Mouse (Mus musculus) heart, adult 2 months (tissue): ENCODE results near the gene Stat5a. TPM values are rescaled to one million over a fixed set of nuclear protein-coding genes. Genes with fewer than 3 reads are reported as not detected.

ENCODE experiments used
- DNase-seq, 2 experiments: peaks; one replicate each; pipeline ENCODE4 v3.0.0; 2021
- H3K27ac ChIP-seq: fragments of 200-600 bp; 2 replicates; pipeline ENCODE4 v1.8.1; 2022
- H3K27me3 ChIP-seq: fragments of 200-500 bp; 2 replicates; pipeline ENCODE4 v1.6.1; 2012; ENCODE audit warnings: mild to moderate bottlenecking, low read length, inconsistent platforms, mixed read lengths; ENCODE audit not compliant: control insufficient read depth, insufficient read depth
- H3K36me3 ChIP-seq: fragments of 200-500 bp; 2 replicates; pipeline ENCODE4 v1.6.1; 2012; ENCODE audit warnings: low read length, inconsistent platforms; ENCODE audit not compliant: control insufficient read depth, insufficient read depth
- H3K4me1 ChIP-seq: fragments of 200-500 bp; 2 replicates; pipeline ENCODE4 v1.6.1; 2011; ENCODE audit warnings: low read length; ENCODE audit not compliant: control insufficient read depth, insufficient read depth
- H3K4me3 ChIP-seq: fragments of 200-600 bp; 2 replicates; pipeline ENCODE4 v1.8.1; 2022
- H3K79me2 ChIP-seq: fragments of 200-500 bp; replicated peaks from 2 replicates; pipeline ENCODE4 v1.6.1; 2012; ENCODE audit warnings: mild to moderate bottlenecking, inconsistent platforms, low read length, moderate library complexity, mixed read lengths; ENCODE audit not compliant: control insufficient read depth, insufficient read depth
- H3K9ac ChIP-seq: fragments of 200-500 bp; 2 replicates; pipeline ENCODE4 v1.6.1; 2012; ENCODE audit warnings: low read depth, mild to moderate bottlenecking, control low read depth, inconsistent platforms, low read length, mixed read lengths
- CTCF ChIP-seq: fragments of 200-600 bp; IDR thresholded peaks from 2 replicates; pipeline ENCODE4 v1.8.1; 2022; ENCODE audit warnings: antibody characterized with exemption, mild to moderate bottlenecking, moderate library complexity
- EP300 ChIP-seq: fragments of 200-500 bp; IDR thresholded peaks from 2 replicates; pipeline ENCODE4 v1.6.1; 2011; ENCODE audit warnings: low read depth, low read length, control low read depth; ENCODE audit not compliant: insufficient read depth
- POLR2A ChIP-seq: fragments of 200-500 bp; IDR thresholded peaks from 2 replicates; pipeline ENCODE4 v1.6.1; 2011; ENCODE audit warnings: mild to moderate bottlenecking, low read depth, low read length, control low read depth; ENCODE audit not compliant: insufficient read depth
- WGBS: fragments of 180-500 bp; shearing (Covaris S2); methylation state at CpG from one replicate; pipeline ENCODE4 v1.1.7; 2018; 5-methylcytosine and 5-hydroxymethylcytosine counted together
- intact Hi-C: fragments of 180-260 bp; cut with DNase I; formaldehyde crosslinking; loops from one replicate; pipeline ENCODE4 v1.15.1; 2025
- polyA plus RNA-seq: library from polyadenylated mRNA; depleted of rRNA; stranded (reverse); fragments of >200 nt; gene quantifications from 2 replicates; pipeline ENCODE4 v1.2.3, GENCODE M21; 2012
- total RNA-seq, 2 experiments: library from RNA; stranded (reverse); gene quantifications; 2 replicates each; pipeline ENCODE4 v1.2.3; 2021

Gene Stat5a
- total and polyA plus RNA-seq, 3 experiments = 20.3 to 24.3 (median 22.3) TPM

GRCm38 (mm10) chr11:100870256-100870967 is 11.3 kb downstream of the Stat5a start:
- no peak overlapping the region for H3K4me3 ChIP-seq
- no peaks in the 10 kb centered on the region for H3K27me3 ChIP-seq
- TF ChIP-seq POLR2A (no peak), CTCF (no peak), EP300 (no peak)
- peaks cover 4% of the 10 kb centered on the region; the same call in 1 of the 2 replicates for H3K4me1 ChIP-seq
- H3K27ac ChIP-seq = no peak overlapping the region
- intact Hi-C loops = no loop called here
- WGBS = 33% methylated on average over 10 of the region's 10 CpGs
- DNase-seq = no peak
- no peaks in the 10 kb centered on the region for H3K36me3 ChIP-seq
- H3K79me2 ChIP-seq = no peaks in the 10 kb centered on the region
- H3K9ac ChIP-seq = no peak overlapping the region

GRCm38 (mm10) chr11:100870968-100871350 is 11.8 kb downstream of the Stat5a start:
- Histone ChIP-seq H3K9ac (no peak overlapping the region), H3K27me3 (no peaks in the 10 kb centered on the region), H3K4me1 (peaks cover 4% of the 10 kb centered on the region; the same call in 1 of the 2 replicates), H3K27ac (no peak overlapping the region), H3K4me3 (no peak overlapping the region), H3K36me3 (no peaks in the 10 kb centered on the region), H3K79me2 (no peaks in the 10 kb centered on the region)
- intact Hi-C loops = no loop called here
- TF ChIP-seq POLR2A = no peak
- no peak for TF ChIP-seq EP300
- no peak for TF ChIP-seq CTCF
- 73% methylated on average over 8 of the region's 8 CpGs for WGBS
- DNase-seq = no peak

GRCm38 (mm10) chr11:100875761-100876160 is 16.6 kb downstream of the Stat5a start:
- Histone ChIP-seq H3K9ac (no peak overlapping the region), H3K79me2 (no peaks in the 10 kb centered on the region), H3K27me3 (no peaks in the 10 kb centered on the region), H3K36me3 (no peaks in the 10 kb centered on the region), H3K4me3 (no peak overlapping the region), H3K27ac (no peak overlapping the region), H3K4me1 (no peaks in the 10 kb centered on the region)
- TF ChIP-seq CTCF (no peak), POLR2A (no peak), EP300 (no peak)
- 82% methylated on average over 3 of the region's 3 CpGs for WGBS
- intact Hi-C loops = no loop called here
- DNase-seq = no peak

- no peak for DNase-seq
- Histone ChIP-seq H3K9ac (no peak overlapping the region), H3K4me1 (no peaks in the 10 kb centered on the region), H3K79me2 (no peaks in the 10 kb centered on the region), H3K4me3 (no peak overlapping the region), H3K27ac (no peak overlapping the region), H3K36me3 (no peaks in the 10 kb centered on the region), H3K27me3 (no peaks in the 10 kb centered on the region)
- intact Hi-C loops = no loop called here
- 81% methylated on average over 15 of the region's 15 CpGs for WGBS
- no peak for TF ChIP-seq POLR2A
- no peak for TF ChIP-seq CTCF
- no peak for TF ChIP-seq EP300
Measured at GRCm38 (mm10) chr11:100879321-100880078, 20.3 kb downstream of the Stat5a start.

GRCm38 (mm10) chr11:100883640-100884039 is 24.5 kb downstream of the Stat5a start:
- Histone ChIP-seq H3K4me3 (no peak overlapping the region), H3K79me2 (no peaks in the 10 kb centered on the region), H3K4me1 (peaks cover 2% of the 10 kb centered on the region; the same call in 1 of the 2 replicates), H3K36me3 (no peaks in the 10 kb centered on the region), H3K9ac (no peak overlapping the region), H3K27ac (no peak overlapping the region), H3K27me3 (no peaks in the 10 kb centered on the region)
- no peak for DNase-seq
- TF ChIP-seq EP300 (no peak), CTCF (no peak), POLR2A (no peak)
- WGBS = 90% methylated on average over 10 of the region's 10 CpGs
- intact Hi-C loops = no loop called here

- peak in 1 of 2 experiments; percentile 48 for DNase-seq
- no peaks in the 10 kb centered on the region for H3K36me3 ChIP-seq
- H3K4me3 ChIP-seq = no peak overlapping the region
- H3K27ac ChIP-seq = peak overlapping the region; percentile 33; the same call in 1 of the 2 replicates
- H3K27me3 ChIP-seq = no peaks in the 10 kb centered on the region
- no peak overlapping the region for H3K9ac ChIP-seq
- peaks cover 2% of the 10 kb centered on the region; the same call in 1 of the 2 replicates for H3K4me1 ChIP-seq
- H3K79me2 ChIP-seq = no peaks in the 10 kb centered on the region
- TF ChIP-seq EP300 (no peak), CTCF (no peak), POLR2A (no peak)
- intact Hi-C loops = no loop called here
Measured at GRCm38 (mm10) chr11:100885472-100885871, 26.3 kb downstream of the Stat5a start.
